Mouse (Mus musculus): Measurements from ENCODE around the gene Cpne4. TPM values are rescaled to one million over a fixed set of nuclear protein-coding genes. Genes with fewer than 3 reads are reported as not detected.

Gene Cpne4
- polyA plus RNA-seq, 1 experiment, result 0.24 TPM

GRCm38 (mm10) chr9:104854245-104854921, 307.3 kb downstream of the Cpne4 start:
- H3K4me3 ChIP-seq (ENCODE audit: low read depth, low read length), result no peak overlapping the region
- H3K27ac ChIP-seq (ENCODE audit: insufficient read depth, low read depth, low read length), result no peak overlapping the region
- H3K4me1 ChIP-seq (ENCODE audit: control insufficient read depth, insufficient read depth, insufficient read length, low read length), result no peaks in the 10 kb centered on the region
- H3K36me3 ChIP-seq (ENCODE audit: control insufficient read depth, insufficient read depth, low read length), result no peaks in the 10 kb centered on the region
- 56% methylated on average over 6 of the region's 6 CpGs for WGBS
- no peaks in the 10 kb centered on the region for H3K27me3 ChIP-seq (ENCODE audit: control insufficient read depth, insufficient read depth, low read length)
- TF ChIP-seq CTCF (IDR thresholded peaks at IDR 0.05; ENCODE audit: extremely low read depth, insufficient read length, insufficient replicate concordance, low read depth, low read length) (no peak), POLR2A (IDR thresholded peaks at IDR 0.05; ENCODE audit: low read depth, low read length) (no peak)

- no peak overlapping the region for H3K4me3 ChIP-seq (ENCODE audit: low read depth, low read length)
- H3K4me1 ChIP-seq (ENCODE audit: control insufficient read depth, insufficient read depth, insufficient read length, low read length), result no peaks in the 10 kb centered on the region
- H3K27me3 ChIP-seq (ENCODE audit: control insufficient read depth, insufficient read depth, low read length), result no peaks in the 10 kb centered on the region
- no peaks in the 10 kb centered on the region for H3K36me3 ChIP-seq (ENCODE audit: control insufficient read depth, insufficient read depth, low read length)
- H3K27ac ChIP-seq (ENCODE audit: insufficient read depth, low read depth, low read length), result no peak overlapping the region
- TF ChIP-seq CTCF (IDR thresholded peaks at IDR 0.05; ENCODE audit: extremely low read depth, insufficient read length, insufficient replicate concordance, low read depth, low read length), result no peak
- TF ChIP-seq POLR2A (IDR thresholded peaks at IDR 0.05; ENCODE audit: low read depth, low read length), result no peak
- 68% methylated on average over 1 of the region's 1 CpGs for WGBS
Measured at GRCm38 (mm10) chr9:104865830-104866229, 318.7 kb downstream of the Cpne4 start.

- no peak for TF ChIP-seq CTCF (IDR thresholded peaks at IDR 0.05; ENCODE audit: extremely low read depth, insufficient read length, insufficient replicate concordance, low read depth, low read length)
- peaks cover 6% of the 10 kb centered on the region; the same call in 1 of the 2 replicates for H3K4me1 ChIP-seq (ENCODE audit: control insufficient read depth, insufficient read depth, insufficient read length, low read length)
- H3K4me3 ChIP-seq (ENCODE audit: low read depth, low read length), result no peak overlapping the region
- WGBS, result 80% methylated on average over 4 of the region's 4 CpGs
- no peaks in the 10 kb centered on the region for H3K36me3 ChIP-seq (ENCODE audit: control insufficient read depth, insufficient read depth, low read length)
- H3K27ac ChIP-seq (ENCODE audit: insufficient read depth, low read depth, low read length), result no peak overlapping the region
- H3K27me3 ChIP-seq (ENCODE audit: control insufficient read depth, insufficient read depth, low read length), result no peaks in the 10 kb centered on the region
Measured at GRCm38 (mm10) chr9:104872586-104872985, 325.5 kb downstream of the Cpne4 start.

GRCm38 (mm10) chr9:104874157-104874556, 327.1 kb downstream of the Cpne4 start:
- Histone ChIP-seq H3K27me3 (ENCODE audit: control insufficient read depth, insufficient read depth, low read length) (no peaks in the 10 kb centered on the region), H3K36me3 (ENCODE audit: control insufficient read depth, insufficient read depth, low read length) (no peaks in the 10 kb centered on the region), H3K27ac (ENCODE audit: insufficient read depth, low read depth, low read length) (no peak overlapping the region), H3K4me1 (ENCODE audit: control insufficient read depth, insufficient read depth, insufficient read length, low read length) (peaks cover 6% of the 10 kb centered on the region; the same call in 1 of the 2 replicates), H3K4me3 (ENCODE audit: low read depth, low read length) (no peak overlapping the region)
- 28% methylated on average over 3 of the region's 3 CpGs for WGBS
- no peak for TF ChIP-seq POLR2A (IDR thresholded peaks at IDR 0.05; ENCODE audit: low read depth, low read length)
- TF ChIP-seq CTCF (IDR thresholded peaks at IDR 0.05; ENCODE audit: extremely low read depth, insufficient read length, insufficient replicate concordance, low read depth, low read length), result no peak

GRCm38 (mm10) chr9:104877014-104877413, 329.9 kb downstream of the Cpne4 start:
- TF ChIP-seq CTCF (IDR thresholded peaks at IDR 0.05; ENCODE audit: extremely low read depth, insufficient read length, insufficient replicate concordance, low read depth, low read length), result no peak
- no peak for TF ChIP-seq POLR2A (IDR thresholded peaks at IDR 0.05; ENCODE audit: low read depth, low read length)
- 34% methylated on average over 3 of the region's 3 CpGs for WGBS
- H3K4me3 ChIP-seq (ENCODE audit: low read depth, low read length), result no peak overlapping the region
- no peaks in the 10 kb centered on the region for H3K36me3 ChIP-seq (ENCODE audit: control insufficient read depth, insufficient read depth, low read length)
- no peak overlapping the region for H3K27ac ChIP-seq (ENCODE audit: insufficient read depth, low read depth, low read length)
- H3K27me3 ChIP-seq (ENCODE audit: control insufficient read depth, insufficient read depth, low read length), result no peaks in the 10 kb centered on the region
- peaks cover 6% of the 10 kb centered on the region; the same call in 1 of the 2 replicates for H3K4me1 ChIP-seq (ENCODE audit: control insufficient read depth, insufficient read depth, insufficient read length, low read length)

GRCm38 (mm10) chr9:104878558-104878957, 331.5 kb downstream of the Cpne4 start:
- no peaks in the 10 kb centered on the region for H3K36me3 ChIP-seq (ENCODE audit: control insufficient read depth, insufficient read depth, low read length)
- H3K4me3 ChIP-seq (ENCODE audit: low read depth, low read length), result no peak overlapping the region
- H3K27me3 ChIP-seq (ENCODE audit: control insufficient read depth, insufficient read depth, low read length), result no peaks in the 10 kb centered on the region
- TF ChIP-seq POLR2A (IDR thresholded peaks at IDR 0.05; ENCODE audit: low read depth, low read length), result no peak
- TF ChIP-seq CTCF (IDR thresholded peaks at IDR 0.05; ENCODE audit: extremely low read depth, insufficient read length, insufficient replicate concordance, low read depth, low read length), result no peak
- 84% methylated on average over 6 of the region's 6 CpGs for whole genome bisulfite sequencing
- peaks cover 6% of the 10 kb centered on the region; the same call in 1 of the 2 replicates for H3K4me1 ChIP-seq (ENCODE audit: control insufficient read depth, insufficient read depth, insufficient read length, low read length)
- H3K27ac ChIP-seq (ENCODE audit: insufficient read depth, low read depth, low read length), result no peak overlapping the region

GRCm38 (mm10) chr9:104890517-104890916, 343.4 kb downstream of the Cpne4 start:
- TF ChIP-seq POLR2A (IDR thresholded peaks at IDR 0.05; ENCODE audit: low read depth, low read length) (no peak), CTCF (IDR thresholded peaks at IDR 0.05; ENCODE audit: extremely low read depth, insufficient read length, insufficient replicate concordance, low read depth, low read length) (no peak)
- Histone ChIP-seq H3K27me3 (ENCODE audit: control insufficient read depth, insufficient read depth, low read length) (no peaks in the 10 kb centered on the region; the same call in 1 of the 2 replicates), H3K36me3 (ENCODE audit: control insufficient read depth, insufficient read depth, low read length) (no peaks in the 10 kb centered on the region), H3K4me1 (ENCODE audit: control insufficient read depth, insufficient read depth, insufficient read length, low read length) (no peaks in the 10 kb centered on the region), H3K27ac (ENCODE audit: insufficient read depth, low read depth, low read length) (no peak overlapping the region), H3K4me3 (ENCODE audit: low read depth, low read length) (no peak overlapping the region)
- 87% methylated on average over 3 of the region's 3 CpGs for WGBS
